Mouse (Mus musculus) small intestine, adult 2 months (tissue): ENCODE data around the gene Zfp574. TPM values are rescaled to one million over a fixed set of nuclear protein-coding genes. Genes with fewer than 3 reads are reported as not detected.

Source experiments
- H3K27ac ChIP-seq: fragments of 200-500 bp; 2 replicates; pipeline ENCODE4 v1.5.1; 2012; ENCODE audit warnings: low read depth, low read length, control low read depth, inconsistent platforms; ENCODE audit not compliant: insufficient read depth
- H3K27me3 ChIP-seq: fragments of 200-500 bp; 2 replicates; pipeline ENCODE4 v1.6.1; 2012; ENCODE audit warnings: mild to moderate bottlenecking, moderate library complexity, low read length, inconsistent platforms; ENCODE audit not compliant: control insufficient read depth, insufficient read depth
- H3K36me3 ChIP-seq: fragments of 200-500 bp; 2 replicates; pipeline ENCODE4 v1.6.1; 2012; ENCODE audit warnings: mild to moderate bottlenecking, low read length, control low read depth, inconsistent platforms; ENCODE audit not compliant: control insufficient read depth, insufficient read depth
- H3K4me1 ChIP-seq: fragments of 200-500 bp; 2 replicates; pipeline ENCODE4 v1.6.1; 2012; ENCODE audit warnings: low read length, inconsistent platforms, mixed read lengths; ENCODE audit not compliant: control insufficient read depth, insufficient read depth, insufficient read length
- H3K4me3 ChIP-seq: fragments of 200-500 bp; 2 replicates; pipeline ENCODE4 v1.5.1; 2012; ENCODE audit warnings: low read depth, mild to moderate bottlenecking, control low read depth, inconsistent platforms, low read length, moderate library complexity
- CTCF ChIP-seq: fragments of 200-500 bp; IDR thresholded peaks from 2 replicates; pipeline ENCODE4 v1.5.1; 2012; ENCODE audit warnings: low read depth, mild to moderate bottlenecking, control low read depth, inconsistent platforms, low read length, moderate library complexity, mixed read lengths; ENCODE audit not compliant: insufficient replicate concordance, insufficient read length; ENCODE audit errors: extremely low read depth
- POLR2A ChIP-seq: fragments of 200-500 bp; IDR thresholded peaks from 2 replicates; pipeline ENCODE4 v1.6.1; 2012; ENCODE audit warnings: low read depth, mild to moderate bottlenecking, control low read depth, inconsistent platforms, low read length, moderate library complexity
- WGBS: fragments of 180-500 bp; shearing (Covaris S2); methylation state at CpG from one replicate; pipeline ENCODE4 v1.1.7; 2018; 5-methylcytosine and 5-hydroxymethylcytosine counted together
- polyA plus RNA-seq: library from polyadenylated mRNA; depleted of rRNA; stranded (reverse); fragments of >200 nt; gene quantifications from 2 replicates; pipeline ENCODE4 v1.2.3, GENCODE M21; 2012; rRNA removed

Gene Zfp574
- polyA plus RNA-seq, 1 experiment: 37.9 TPM

- H3K4me3 ChIP-seq: peak overlapping the region; percentile 57
- H3K27me3 ChIP-seq: peaks cover 16% of the 10 kb centered on the region; the same call in 1 of the 2 replicates
- TF ChIP-seq CTCF (no peak), POLR2A (no peak)
- peak overlapping the region; percentile 28; the same call in 1 of the 2 replicates for H3K27ac ChIP-seq
- no peaks in the 10 kb centered on the region for H3K4me1 ChIP-seq
- 10% methylated on average over 25 of the region's 25 CpGs for WGBS
- H3K36me3 ChIP-seq: no peaks in the 10 kb centered on the region
These were observed 60.1 kb downstream of the Zfp574 start for GRCm38 (mm10) chr7:25132318-25132960.

Other genes starting within 250 kb of the Zfp574 start
- not detected in 2 replicates for gene Gm9844, start 210.4 kb upstream of the Zfp574 start, polyA plus RNA-seq
- gene Lypd4, start 202.6 kb upstream of the Zfp574 start, polyA plus RNA-seq: not detected in 2 replicates
- not detected in 2 replicates for gene Dmrtc2, start 202.5 kb upstream of the Zfp574 start, polyA plus RNA-seq
- gene Rps19, start 188.2 kb upstream of the Zfp574 start, polyA plus RNA-seq: 254 and 421 TPM in 2 replicates
- gene Cd79a, start 175.2 kb upstream of the Zfp574 start, polyA plus RNA-seq: 23.2 and 54.3 TPM in 2 replicates
- 106 and 209 TPM in 2 replicates for gene Arhgef1, start 169.7 kb upstream of the Zfp574 start, polyA plus RNA-seq
- not detected in 2 replicates for gene Gm4881, start 128.1 kb upstream of the Zfp574 start, polyA plus RNA-seq
- gene Rabac1, start 99.8 kb upstream of the Zfp574 start, polyA plus RNA-seq: 262 and 282 TPM in 2 replicates
- 2.9 and 3.1 TPM in 2 replicates for gene Atp1a3, start 66.6 kb upstream of the Zfp574 start, polyA plus RNA-seq
- gene Grik5, start 221 bp upstream of the Zfp574 start, polyA plus RNA-seq: 11.2 and 17.7 TPM in 2 replicates
- gene Pou2f2, start 107.2 kb downstream of the Zfp574 start, polyA plus RNA-seq: 2.9 and 6.9 TPM in 2 replicates
- 44.2 and 135 TPM in 2 replicates for gene Dedd2, start 148.0 kb downstream of the Zfp574 start, polyA plus RNA-seq
- 5.8 and 8.7 TPM in 2 replicates for gene Zfp526, start 148.9 kb downstream of the Zfp574 start, polyA plus RNA-seq
- gene Gsk3a, start 165.3 kb downstream of the Zfp574 start, polyA plus RNA-seq: 77.7 and 163 TPM in 2 replicates
- 15.8 and 37.1 TPM in 2 replicates for gene Erf, start 178.2 kb downstream of the Zfp574 start, polyA plus RNA-seq
- 35.6 and 65.6 TPM in 2 replicates for gene Cic, start 195.1 kb downstream of the Zfp574 start, polyA plus RNA-seq
- gene Pafah1b3, start 225.4 kb downstream of the Zfp574 start, polyA plus RNA-seq: 87.2 and 184 TPM in 2 replicates
- 0.15 TPM in 1 of 2 replicates, not detected in the other for gene Prr19, start 228.8 kb downstream of the Zfp574 start, polyA plus RNA-seq
- gene Tmem145, start 233.5 kb downstream of the Zfp574 start, polyA plus RNA-seq: 0.19 and 0.35 TPM in 2 replicates
- gene Megf8, start 244.6 kb downstream of the Zfp574 start, polyA plus RNA-seq: 13.3 and 21.2 TPM in 2 replicates